Mouse (Mus musculus) v-Abl transformed pro-B cells (cell line): ENCODE data around the gene Dnah2.

Experiments
- in situ Hi-C, 2 experiments: fragments of 400-800 bp; cut with MboI; formaldehyde crosslinking; loops; one replicate each; pipeline ENCODE4 v1.15.1; 2025; ENCODE audit not compliant: unreplicated experiment in 2 of 2

The Dnah2 gene

GRCm38 (mm10) chr11:69426246-69426645, 122.7 kb downstream of the Dnah2 start:
- in situ Hi-C loops = no loop called here

- in situ Hi-C loops = loop anchor here in 1 of 2 experiments (25.0 kb wide), 2 partner anchors 563 to 1238 kb away; partner anchors contain the start of genes Ctdnep1, Elp5, Eno3 and Gabarap
Observed at GRCm38 (mm10) chr11:69423885-69424284, 125.0 kb downstream of the Dnah2 start.

- in situ Hi-C loops = loop anchor here in 1 of 2 experiments (25.0 kb wide), 2 partner anchors 564 to 1239 kb away; partner anchors contain the start of genes Ctdnep1, Elp5, Eno3 and Gabarap
Observed at GRCm38 (mm10) chr11:69422842-69423241, 126.1 kb downstream of the Dnah2 start.

- in situ Hi-C loops = loop anchor here in 1 of 2 experiments (25.0 kb wide), 2 partner anchors 566 to 1241 kb away; partner anchors contain the start of genes Ctdnep1, Elp5, Eno3 and Gabarap
Observed at GRCm38 (mm10) chr11:69421131-69421977, 127.6 kb downstream of the Dnah2 start.

- in situ Hi-C loops = loop anchor here in 1 of 2 experiments (25.0 kb wide), 2 partner anchors 567 to 1242 kb away; partner anchors contain the start of genes Ctdnep1, Elp5, Eno3 and Gabarap
Observed at GRCm38 (mm10) chr11:69420554-69421000, 128.3 kb downstream of the Dnah2 start.

- in situ Hi-C loops = loop anchor here in 1 of 2 experiments (25.0 kb wide), 2 partner anchors 567 to 1242 kb away; partner anchors contain the start of genes Ctdnep1, Elp5, Eno3 and Gabarap
Observed at GRCm38 (mm10) chr11:69419813-69420553, 128.9 kb downstream of the Dnah2 start.

GRCm38 (mm10) chr11:69419443-69419812, 129.5 kb downstream of the Dnah2 start:
- in situ Hi-C loops = loop anchor here in 1 of 2 experiments (25.0 kb wide), 2 partner anchors 568 to 1243 kb away; partner anchors contain the start of genes Ctdnep1, Elp5, Eno3 and Gabarap

- in situ Hi-C loops = loop anchor here in 1 of 2 experiments (25.0 kb wide), 2 partner anchors 569 to 1244 kb away; partner anchors contain the start of genes Ctdnep1, Elp5, Eno3 and Gabarap
Observed at GRCm38 (mm10) chr11:69418481-69419442, 130.1 kb downstream of the Dnah2 start.

GRCm38 (mm10) chr11:69417449-69418384, 131.2 kb downstream of the Dnah2 start:
- in situ Hi-C loops = loop anchor here in 1 of 2 experiments (25.0 kb wide), 2 partner anchors 570 to 1245 kb away; partner anchors contain the start of genes Ctdnep1, Elp5, Eno3 and Gabarap

- in situ Hi-C loops = loop anchor here in 1 of 2 experiments (25.0 kb wide), 2 partner anchors 570 to 1245 kb away; partner anchors contain the start of genes Ctdnep1, Elp5, Eno3 and Gabarap
Observed at GRCm38 (mm10) chr11:69416921-69417448, 131.9 kb downstream of the Dnah2 start.

- in situ Hi-C loops = loop anchor here in 1 of 2 experiments (25.0 kb wide), 2 partner anchors 571 to 1246 kb away; partner anchors contain the start of genes Ctdnep1, Elp5, Eno3 and Gabarap
Observed at GRCm38 (mm10) chr11:69416509-69416908, 132.4 kb downstream of the Dnah2 start.

GRCm38 (mm10) chr11:69415668-69416451, 133.1 kb downstream of the Dnah2 start:
- in situ Hi-C loops = loop anchor here in 1 of 2 experiments (25.0 kb wide), 2 partner anchors 571 to 1246 kb away; partner anchors contain the start of genes Ctdnep1, Elp5, Eno3 and Gabarap

- in situ Hi-C loops = loop anchor here in 1 of 2 experiments (25.0 kb wide), 2 partner anchors 572 to 1247 kb away; partner anchors contain the start of genes Ctdnep1, Elp5, Eno3 and Gabarap
Observed at GRCm38 (mm10) chr11:69415327-69415667, 133.6 kb downstream of the Dnah2 start.

GRCm38 (mm10) chr11:69414421-69415326, 134.2 kb downstream of the Dnah2 start:
- in situ Hi-C loops = loop anchor here in 1 of 2 experiments (25.0 kb wide), 2 partner anchors 573 to 1248 kb away; partner anchors contain the start of genes Ctdnep1, Elp5, Eno3 and Gabarap
